Mouse (Mus musculus): ENCODE data around the gene Meox1.

GRCm38 (mm10) chr11:101910230-101910946 is 16.2 kb upstream of the Meox1 start:
- TF ChIP-seq POLR2A (IDR thresholded peaks at IDR 0.05; ENCODE audit: control insufficient read depth in 1 of 2, insufficient read depth in 1 of 2, low read depth in 1 of 2, low read length in 2 of 2, poor library complexity in 1 of 2), result no peak
- no peak for TF ChIP-seq NELFE (IDR thresholded peaks at IDR 0.05; ENCODE audit: low read depth, low read length)
- TF ChIP-seq MAFK (IDR thresholded peaks at IDR 0.05; ENCODE audit: borderline replicate concordance, low read depth, low read length), result no peak
- no peak for TF ChIP-seq EP300 (IDR thresholded peaks at IDR 0.05; ENCODE audit: low read depth in 1 of 2, low read length in 2 of 2)
- TF ChIP-seq BHLHE40 (IDR thresholded peaks at IDR 0.05; ENCODE audit: borderline replicate concordance, low read depth, low read length), result no peak
- TF ChIP-seq RCOR1 (IDR thresholded peaks at IDR 0.05; ENCODE audit: low read depth, low read length), result no peak
- no peak for TF ChIP-seq ZNF384 (IDR thresholded peaks at IDR 0.05; ENCODE audit: low read depth, low read length)
